Mouse (Mus musculus): ENCODE measurements around the gene Atg101.

Atg101 gene

GRCm38 (mm10) chr15:101339537-101339936 lies 55.5 kb downstream of the Atg101 start:
- DNase-seq: peak; percentile 82 to 89
